In genomic region chr3:82984840-82985239, GRCm38 (mm10) we compare ENCODE assay signal across 29 mouse cellular contexts. TPM values are rescaled to one million over a fixed set of nuclear protein-coding genes. Genes with fewer than 3 reads are reported as not detected.
DNase-seq lines count a peak whose midpoint lies in the region; ATAC-seq and TF ChIP-seq lines count a peak whose summit lies in the region.
"Had no signal": no experiment of that assay in that cellular context is flagged by ENCODE, and none has a peak within 500 bp of the region (broad histone marks: within the 10 kb centered on the region; RNA-seq: fewer than 3 reads in every experiment).

No protein-coding gene starts in this region.

- no peaks in the 10 kb centered on the region for H3K79me2 ChIP-seq in heart, adult 2 months (replicated peaks; ENCODE audit: control insufficient read depth, insufficient read depth, low read length)

- intact Hi-C loops in heart, adult 2 months (cut with DNase I): loop anchor here (1.0 kb wide), 1 partner anchor 108 kb away; no protein-coding TSS in a partner anchor
- intact Hi-C loops in left cerebral cortex, adult 2 months (cut with DNase I): loop anchor here (5.0 kb wide), 1 partner anchor 108 kb away; the partner anchor contains the start of gene Rbm46

- no peaks in the 10 kb centered on the region for H3K27me3 ChIP-seq in heart, adult 2 months (ENCODE audit: control insufficient read depth, insufficient read depth, low read length)
- H3K27me3 ChIP-seq in Patski: peaks cover 67% of the 10 kb centered on the region
- H3K27me3 ChIP-seq: embryonic facial prominence, embryonic 15.5 days; forebrain, embryonic 15.5 days; heart, embryonic 13.5 days; hindbrain, embryonic 13.5 days; limb, embryonic 15.5 days; liver, embryonic 15.5 days; midbrain, embryonic 12.5 days had no signal

- peak; percentile 71 for TF ChIP-seq CTCF in heart, adult 2 months (IDR thresholded peaks at IDR 0.05)
- peak; percentile 46 for TF ChIP-seq CTCF in left cerebral cortex, adult 2 months (IDR thresholded peaks at IDR 0.05)
- peak; percentile 37 for TF ChIP-seq CTCF in Patski (IDR thresholded peaks at IDR 0.05)

- no peak overlapping the region for H3K9ac ChIP-seq in heart, adult 2 months (ENCODE audit: low read depth, low read length)
- H3K9ac ChIP-seq: embryonic facial prominence, embryonic 15.5 days; forebrain, embryonic 15.5 days; heart, embryonic 13.5 days; hindbrain, embryonic 13.5 days; limb, embryonic 15.5 days; liver, embryonic 15.5 days; midbrain, embryonic 12.5 days had no signal

- H3K4me3 ChIP-seq in heart, adult 2 months: no peak overlapping the region
- no peak overlapping the region for H3K4me3 ChIP-seq in left cerebral cortex, adult 2 months
- H3K4me3 ChIP-seq: embryonic facial prominence, embryonic 15.5 days; forebrain, embryonic 15.5 days; heart, embryonic 13.5 days; hindbrain, embryonic 13.5 days; limb, embryonic 15.5 days; liver, embryonic 15.5 days; midbrain, embryonic 12.5 days had no signal

- TF ChIP-seq POLR2A in heart, adult 2 months (IDR thresholded peaks at IDR 0.05; ENCODE audit: insufficient read depth, low read depth, low read length): no peak

- no peak for TF ChIP-seq EP300 in heart, adult 2 months (IDR thresholded peaks at IDR 0.05; ENCODE audit: insufficient read depth, low read depth, low read length)

- WGBS in heart, adult 2 months: 69% methylated on average over 2 of the region's 2 CpGs

- POLR2A ChIA-PET in Patski (lab: Charles Lee): no interaction called here

- no peak overlapping the region for H3K27ac ChIP-seq in heart, adult 2 months
- H3K27ac ChIP-seq in left cerebral cortex, adult 2 months: no peak overlapping the region
- H3K27ac ChIP-seq: embryonic facial prominence, embryonic 15.5 days; forebrain, embryonic 15.5 days; heart, embryonic 13.5 days; hindbrain, embryonic 13.5 days; limb, embryonic 15.5 days; liver, embryonic 15.5 days; midbrain, embryonic 12.5 days had no signal

- in situ Hi-C loops in Patski (cut with MboI; ENCODE audit: low pct_unique_long_range_greater_than_20kb): no loop called here

- DNase-seq in heart, adult 2 months: no peak
- DNase-seq in heart, adult 9 months (ENCODE audit: low spot score in 2 of 2): no peak
- no peak for DNase-seq in left cerebral cortex, adult 2 months (ENCODE audit: extremely low spot score in 1 of 2, low spot score in 2 of 2)
- DNase-seq in left cerebral cortex, adult 18-20 months (ENCODE audit: low spot score in 2 of 2): no peak
- DNase-seq in A20 (ENCODE audit: low read depth, low spot score) (peak; percentile 7), Patski (ENCODE audit: low read depth, low spot score) (no peak)
- DNase-seq in frontal cortex, postnatal 36 days (ENCODE audit: low spot score in 2 of 2): no peak
- no peak for DNase-seq in adrenal gland, postnatal 25 days
- DNase-seq: cerebellum, adult 11 months; cerebellum, adult 9-11 months; kidney, adult 9 months; kidney, postnatal 25 days; lung, postnatal 10 days; right cerebral cortex, postnatal 25 days; thymus, postnatal 36 days had no signal

- H3K36me3 ChIP-seq in heart, adult 2 months (ENCODE audit: control insufficient read depth, insufficient read depth, low read length): no peaks in the 10 kb centered on the region
- H3K36me3 ChIP-seq: embryonic facial prominence, embryonic 15.5 days; forebrain, embryonic 15.5 days; heart, embryonic 13.5 days; hindbrain, embryonic 13.5 days; limb, embryonic 15.5 days; liver, embryonic 15.5 days; midbrain, embryonic 12.5 days had no signal

- CTCF ChIA-PET in Patski (lab: Charles Lee): interaction anchor here (1.7 kb wide), 1 partner anchor 14 kb away, joined by 8 read pairs; no protein-coding TSS in a partner anchor

- ATAC-seq in Patski: no peak
- ATAC-seq: forebrain, embryonic 15.5 days; inflammation-experienced regulatory T-cells, adult 6 months had no signal

- H3K4me1 ChIP-seq in heart, adult 2 months (ENCODE audit: control insufficient read depth, insufficient read depth, low read length): no peaks in the 10 kb centered on the region
- H3K4me1 ChIP-seq: embryonic facial prominence, embryonic 15.5 days; forebrain, embryonic 15.5 days; heart, embryonic 13.5 days; hindbrain, embryonic 13.5 days; limb, embryonic 15.5 days; liver, embryonic 15.5 days; midbrain, embryonic 12.5 days had no signal

RNA-seq across cellular contexts. Expression of gene Fgg, which starts 22.7 kb away (rescaled TPM):
- not detected for total RNA-seq in heart, adult 2 months (2021)
- polyA plus RNA-seq in heart, adult 2 months (2012; rRNA removed): 0.10 and 1.5 TPM in 2 replicates
- total RNA-seq in left cerebral cortex, adult 2 months (2021): not detected
- total RNA-seq in left cerebral cortex, adult 18-20 months (2021): not detected
- not detected for polyA plus RNA-seq in Patski (2021)
- 0.24 and 23.1 TPM in 2 replicates for total RNA-seq in adrenal gland, postnatal 25 days (2021)
- total RNA-seq: common myeloid progenitor, adult 5-6 weeks; heart, postnatal 25 days; layer of hippocampus, adult 8-10 months; left cerebral cortex, postnatal 36 days; megakaryocyte, adult 5-6 weeks had no signal
- polyA plus RNA-seq: embryonic facial prominence, embryonic 15.5 days; forebrain, embryonic 15.5 days; hindbrain, embryonic 13.5 days; inflammation-experienced regulatory T-cells, adult 6 months; midbrain, embryonic 12.5 days had no signal

RNA-seq across cellular contexts. Expression of gene Fga, which starts 41.0 kb away (rescaled TPM):
- total RNA-seq in heart, adult 2 months (2021): not detected
- 0.73 TPM in 1 of 2 replicates, not detected in the other for polyA plus RNA-seq in heart, adult 2 months (2012; rRNA removed)
- total RNA-seq in left cerebral cortex, adult 2 months (2021): not detected
- not detected for total RNA-seq in left cerebral cortex, adult 18-20 months (2021)
- not detected for polyA plus RNA-seq in Patski (2021)
- 0.18 and 34.4 TPM in 2 replicates for total RNA-seq in adrenal gland, postnatal 25 days (2021)
- total RNA-seq: common myeloid progenitor, adult 5-6 weeks; heart, postnatal 25 days; layer of hippocampus, adult 8-10 months; left cerebral cortex, postnatal 36 days; megakaryocyte, adult 5-6 weeks had no signal
- polyA plus RNA-seq: forebrain, embryonic 15.5 days; hindbrain, embryonic 13.5 days; inflammation-experienced regulatory T-cells, adult 6 months; midbrain, embryonic 12.5 days; neural tube, embryonic 11.5 days had no signal
